Mouse (Mus musculus): ENCODE results near the gene Tfip11.

DNA sequence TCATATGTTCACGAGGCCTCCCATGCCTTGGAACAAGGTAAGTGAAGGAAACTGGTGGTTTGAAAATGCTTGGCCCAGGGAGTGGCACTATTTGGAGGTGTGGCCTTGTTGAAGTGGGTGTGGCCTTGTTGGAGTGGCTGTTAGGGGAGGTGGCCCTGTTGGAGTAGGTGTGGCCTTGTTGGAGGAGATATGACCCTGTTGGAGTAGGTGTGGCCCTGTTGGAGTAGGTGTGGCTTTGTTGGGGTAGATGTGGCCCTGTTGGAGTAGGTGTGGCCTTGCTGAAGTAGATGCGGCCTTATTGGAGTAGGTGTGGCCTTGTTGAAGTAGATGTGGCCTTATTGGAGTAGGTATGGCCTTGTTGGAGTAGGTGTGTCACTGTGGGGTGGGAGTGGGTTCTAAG is 59.8 kb downstream of the Tfip11 start:
- no peak for TF ChIP-seq CTCF (IDR thresholded peaks at IDR 0.05; ENCODE audit: extremely low read depth, insufficient read depth, insufficient read length, insufficient replicate concordance)
- TF ChIP-seq POLR2A (IDR thresholded peaks at IDR 0.05; ENCODE audit: low read depth, low read length), result no peak
